Mouse (Mus musculus): Measurements from ENCODE around the gene Rims1.

Rims1 gene

GRCm38 (mm10) chr1:22353687-22354086 lies 452.1 kb downstream of the Rims1 start:
- DNase-seq (ENCODE audit: low spot score): no peak

- DNase-seq (ENCODE audit: low spot score): no peak
Measured at GRCm38 (mm10) chr1:22338914-22339313, 466.9 kb downstream of the Rims1 start.

- no peak for DNase-seq (ENCODE audit: low spot score)
Measured at GRCm38 (mm10) chr1:22320941-22321676, 484.7 kb downstream of the Rims1 start.

DNA sequence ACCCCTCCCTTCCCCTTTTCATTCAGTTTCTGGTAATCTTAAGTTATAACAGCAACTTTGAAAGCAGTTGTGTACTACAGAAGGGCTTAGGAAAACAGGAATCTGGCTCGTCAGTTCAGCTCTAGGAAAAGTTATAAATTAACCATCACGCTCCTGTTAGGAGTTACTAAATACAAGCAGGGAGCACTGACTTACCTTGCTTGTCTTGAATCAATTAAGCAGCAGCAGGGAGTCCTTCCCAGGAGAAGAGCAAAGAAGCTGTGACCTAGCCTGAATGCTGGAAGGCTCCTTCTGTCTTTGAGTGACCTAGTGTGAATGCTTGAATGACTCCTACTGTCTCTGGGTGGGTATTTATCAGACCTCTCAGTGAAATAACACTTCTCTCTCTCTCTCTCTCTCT lies 490.3 kb downstream of the Rims1 start:
- no peak for DNase-seq (ENCODE audit: low spot score)

DNA sequence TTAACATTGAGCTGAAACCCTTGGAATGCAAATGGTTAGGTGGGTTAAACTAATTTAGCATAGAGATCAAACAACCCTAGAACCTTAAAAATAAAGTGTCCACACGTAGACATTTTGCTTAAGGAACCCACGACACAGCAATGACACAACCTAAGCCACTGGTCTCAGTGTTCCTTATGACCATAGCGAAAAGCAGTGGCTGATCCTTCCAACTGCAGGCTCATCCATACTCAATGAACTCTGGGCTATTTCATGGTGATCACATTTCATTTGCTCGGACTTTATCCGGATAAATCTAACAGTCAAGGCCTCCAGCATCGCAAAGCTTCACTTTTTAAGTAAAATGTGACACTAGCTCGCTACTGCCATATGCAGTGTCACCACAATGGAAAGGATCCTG lies 494.3 kb downstream of the Rims1 start:
- no peak for DNase-seq (ENCODE audit: low spot score)

DNA sequence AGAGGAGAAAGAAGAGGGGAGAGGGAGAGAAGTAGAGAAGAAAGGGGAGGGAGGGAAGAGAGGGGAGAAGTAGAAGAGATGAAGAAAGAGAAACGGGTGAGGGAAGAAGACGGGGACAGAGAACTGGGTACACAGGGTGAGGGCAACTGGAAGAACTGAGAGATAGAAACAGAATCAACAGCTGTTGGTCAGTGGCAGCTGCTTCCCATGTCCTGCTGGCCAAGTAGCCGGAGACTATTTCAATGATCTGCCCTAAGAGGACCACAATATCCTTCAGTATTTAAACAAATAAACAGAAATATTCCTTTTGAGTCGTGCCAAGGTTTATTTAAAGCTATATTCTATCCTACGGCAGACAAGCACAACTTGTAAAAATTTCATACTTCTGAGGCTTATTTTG lies 499.3 kb downstream of the Rims1 start:
- no peak for DNase-seq (ENCODE audit: low spot score)

GRCm38 (mm10) chr1:22305932-22306331 lies 499.9 kb downstream of the Rims1 start:
- DNase-seq (ENCODE audit: low spot score): no peak

DNA sequence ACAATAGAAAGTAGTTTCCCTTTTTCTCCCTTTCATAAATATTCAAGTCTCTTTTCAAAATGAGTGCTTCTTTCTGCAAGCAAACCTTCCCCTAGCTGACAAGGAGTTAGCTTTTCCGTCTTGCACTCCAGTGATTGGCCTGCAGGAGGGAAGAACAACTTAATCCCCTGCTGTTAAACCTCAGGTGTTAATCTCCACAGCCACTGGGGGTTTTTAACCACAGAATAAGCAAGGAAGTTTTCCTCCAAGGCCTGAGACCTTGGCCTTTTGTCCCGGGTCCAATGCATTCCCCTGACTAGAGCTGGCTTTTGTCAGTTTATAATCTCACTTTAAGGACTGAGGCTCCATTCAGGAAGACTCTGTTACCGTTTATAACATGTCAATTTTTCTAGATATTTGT lies 511.8 kb downstream of the Rims1 start:
- no peak for DNase-seq (ENCODE audit: low spot score)

GRCm38 (mm10) chr1:22293310-22293709 lies 512.5 kb downstream of the Rims1 start:
- no peak for DNase-seq (ENCODE audit: low spot score)

- no peak for DNase-seq (ENCODE audit: low spot score)
Measured at GRCm38 (mm10) chr1:22286807-22287206, 519.0 kb downstream of the Rims1 start.

DNA sequence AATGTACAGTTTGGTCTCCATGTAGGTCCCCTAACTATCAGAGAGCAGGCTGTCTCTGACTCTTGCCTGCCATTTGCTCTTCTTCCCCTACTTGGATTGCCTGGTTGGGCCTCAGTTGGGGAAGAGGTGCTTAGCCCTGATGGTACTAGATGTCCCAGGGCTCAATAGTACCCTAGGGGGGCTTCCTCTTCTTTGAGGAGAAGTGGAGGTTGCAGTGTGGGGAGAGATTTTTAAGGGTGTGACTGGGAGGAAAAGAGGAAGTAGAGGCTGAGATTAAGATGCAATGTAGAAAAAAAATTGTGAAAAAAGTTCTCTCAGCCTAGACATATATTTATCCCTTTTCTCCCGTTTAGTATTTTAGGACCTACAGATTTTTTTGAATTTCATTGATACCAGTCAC lies 525.8 kb downstream of the Rims1 start:
- no peak for DNase-seq (ENCODE audit: low spot score)

- DNase-seq (ENCODE audit: low spot score): no peak
Measured at GRCm38 (mm10) chr1:22274081-22274480, 531.7 kb downstream of the Rims1 start.

DNA sequence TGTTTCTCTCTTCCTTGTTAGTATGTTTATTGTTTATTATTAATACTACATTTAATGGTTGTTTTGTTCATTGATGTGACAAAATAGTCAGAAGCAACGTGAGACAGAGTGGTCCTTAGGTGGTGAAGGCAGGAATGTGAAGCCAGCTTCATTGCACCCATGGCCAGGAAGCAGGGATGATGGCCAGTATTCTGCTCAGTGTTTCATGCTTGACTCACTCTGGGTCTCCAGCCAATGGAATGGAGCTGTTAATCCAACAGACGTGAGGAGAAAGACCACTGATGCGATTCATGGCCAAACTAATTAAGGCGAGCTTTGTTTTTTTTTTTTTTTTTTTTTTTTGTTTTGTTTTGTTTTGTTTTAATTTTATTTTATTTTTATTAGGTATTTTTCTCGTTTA lies 535.7 kb downstream of the Rims1 start:
- no peak for DNase-seq (ENCODE audit: low spot score)

DNA sequence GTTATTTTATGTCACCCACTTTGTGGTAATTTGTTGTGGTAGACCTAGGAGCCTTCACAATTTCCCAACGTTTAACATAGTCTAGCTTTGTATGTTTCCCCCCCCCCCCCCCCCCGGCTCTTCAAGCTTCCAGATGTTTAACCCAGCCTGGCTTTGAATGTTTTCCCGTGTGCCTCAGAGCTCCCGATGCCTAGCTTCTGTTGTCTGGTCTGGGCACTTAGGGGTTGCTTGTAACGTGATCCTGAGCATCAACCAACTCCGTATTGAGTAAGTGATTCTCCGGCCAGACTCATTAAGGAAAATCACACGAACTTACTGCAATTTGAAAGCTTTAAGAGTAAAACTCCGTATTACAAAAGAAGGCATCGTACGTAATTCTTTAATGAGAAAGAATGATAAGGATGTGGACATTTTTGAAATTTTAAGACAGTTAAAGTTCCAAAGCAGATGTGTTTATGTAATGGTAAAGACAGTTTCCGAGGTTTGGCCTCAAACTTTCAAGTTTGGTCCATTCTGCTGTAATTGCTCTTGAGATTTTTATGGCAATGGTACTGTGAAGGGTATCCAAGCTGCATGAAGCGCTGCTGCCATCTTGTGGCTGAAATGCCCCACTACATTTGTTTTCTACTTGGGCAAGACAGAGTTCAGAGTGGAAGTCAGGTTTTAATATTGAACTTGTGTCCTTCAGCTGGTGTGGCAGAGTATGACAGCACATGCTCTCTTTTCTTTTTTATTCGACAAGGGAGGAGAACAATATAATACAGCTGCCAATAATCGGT lies 537.0 kb downstream of the Rims1 start:
- peak; percentile 76 for DNase-seq (ENCODE audit: low spot score)

DNA sequence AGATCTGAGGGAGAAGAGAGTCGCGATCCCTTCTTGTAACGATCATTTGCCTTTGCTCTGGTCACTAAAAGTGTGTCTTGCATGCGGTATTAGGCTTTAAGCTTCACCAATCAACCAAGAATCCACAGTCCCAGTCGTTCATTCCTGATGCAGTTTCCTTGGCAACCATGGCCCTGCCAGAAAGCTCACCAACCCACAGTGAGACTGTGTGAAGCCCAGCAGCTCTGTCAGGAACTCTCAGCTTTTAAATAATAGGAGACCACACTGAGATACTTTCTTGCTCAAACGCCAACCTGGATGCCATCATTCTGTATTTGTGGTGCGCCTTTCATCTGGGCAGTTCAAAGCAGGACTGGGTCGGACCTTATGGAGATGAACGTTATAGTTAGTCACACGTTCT lies 539.3 kb downstream of the Rims1 start:
- DNase-seq (ENCODE audit: low spot score): no peak

DNA sequence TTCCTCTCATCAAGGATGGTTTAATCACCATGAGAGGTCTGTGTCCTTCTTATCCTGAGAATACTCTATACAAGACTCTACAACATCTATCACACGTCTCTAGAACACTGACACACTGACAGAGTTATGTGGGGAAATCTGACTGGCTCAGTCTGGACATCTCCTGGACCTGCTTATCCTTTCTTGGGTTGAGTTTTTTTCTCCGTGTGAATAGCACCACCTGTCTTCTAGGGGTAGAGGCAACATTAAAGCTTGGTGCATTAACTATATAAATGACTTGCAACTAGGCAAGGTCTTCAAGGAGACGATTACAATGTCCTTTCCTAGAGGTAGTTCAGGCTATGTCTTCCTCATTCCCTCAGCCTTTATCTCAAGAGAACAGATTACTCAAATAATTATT lies 540.3 kb downstream of the Rims1 start:
- DNase-seq (ENCODE audit: low spot score): no peak

DNA sequence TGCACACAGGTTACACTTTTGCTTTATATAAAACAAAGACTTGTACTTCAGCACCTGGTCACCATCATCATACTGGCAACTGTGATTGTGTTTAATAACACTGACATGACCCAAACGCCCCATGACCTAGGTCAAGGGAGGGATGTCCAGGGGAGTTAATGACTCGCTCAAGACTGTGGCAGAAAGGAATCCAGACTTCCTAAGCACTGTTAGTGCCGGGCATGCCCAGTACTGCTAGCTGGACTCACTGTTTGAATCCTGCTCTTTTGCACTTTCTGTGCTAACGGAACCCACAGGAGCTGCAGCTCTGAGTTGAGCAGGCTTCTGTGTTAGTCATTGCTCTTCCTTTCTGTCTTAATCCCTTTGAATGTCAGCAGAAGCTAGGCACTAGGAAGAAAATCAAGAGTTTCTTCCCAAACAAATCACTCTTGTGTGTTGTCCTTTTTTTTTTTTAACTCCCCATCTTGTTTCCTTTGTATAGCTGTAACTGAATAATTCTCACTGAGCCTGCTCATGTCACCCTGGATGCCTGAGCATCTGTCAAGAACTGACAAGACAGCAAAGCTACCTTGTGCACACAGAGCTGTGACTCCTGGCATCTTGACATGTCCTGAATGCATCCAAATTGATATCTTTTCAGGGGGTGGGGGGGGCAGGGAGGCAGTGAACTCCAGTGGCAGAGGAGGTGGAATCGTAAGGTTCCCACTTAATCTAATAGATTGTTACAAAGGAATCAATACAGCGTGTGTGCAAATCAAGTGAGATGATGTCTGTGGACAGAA lies 543.4 kb downstream of the Rims1 start:
- DNase-seq (ENCODE audit: low spot score): no peak

DNA sequence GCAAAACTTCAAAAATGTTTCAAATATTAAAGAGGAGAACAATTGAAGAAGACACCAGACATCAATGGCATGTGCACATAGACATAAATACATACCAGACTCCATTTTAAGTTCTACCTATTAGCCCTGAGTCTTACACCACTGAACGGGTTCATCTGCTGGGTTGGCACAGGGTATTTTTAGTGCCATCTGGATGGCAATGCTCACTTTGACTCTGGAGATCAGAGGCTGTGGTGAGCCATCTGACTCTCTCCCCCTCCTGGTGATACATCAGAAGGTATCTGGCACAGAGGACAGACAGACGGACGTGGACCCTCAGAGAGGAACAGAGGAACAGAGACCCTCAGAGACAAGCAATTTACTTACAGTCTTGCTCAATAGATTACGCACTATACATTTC lies 544.1 kb downstream of the Rims1 start:
- DNase-seq (ENCODE audit: low spot score): no peak

DNA sequence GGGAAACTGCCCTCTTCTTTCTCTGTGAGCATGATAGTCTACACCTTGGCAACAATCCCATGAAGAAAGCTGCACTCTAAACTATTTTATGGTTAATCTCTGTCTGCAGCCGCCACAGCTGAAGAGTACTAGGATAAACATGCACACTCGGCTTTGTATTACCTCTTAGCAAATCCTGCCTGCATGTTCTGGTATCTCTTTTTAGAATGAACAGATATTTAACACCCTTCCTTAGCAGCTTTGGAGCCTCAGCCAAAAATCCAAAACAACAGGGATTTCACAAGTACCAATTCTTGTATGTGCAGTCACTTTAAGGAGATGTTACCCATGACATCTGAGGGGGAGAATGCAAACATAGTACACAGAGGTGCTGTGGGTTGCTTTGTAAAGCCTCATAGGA lies 545.5 kb downstream of the Rims1 start:
- DNase-seq (ENCODE audit: low spot score): no peak

DNA sequence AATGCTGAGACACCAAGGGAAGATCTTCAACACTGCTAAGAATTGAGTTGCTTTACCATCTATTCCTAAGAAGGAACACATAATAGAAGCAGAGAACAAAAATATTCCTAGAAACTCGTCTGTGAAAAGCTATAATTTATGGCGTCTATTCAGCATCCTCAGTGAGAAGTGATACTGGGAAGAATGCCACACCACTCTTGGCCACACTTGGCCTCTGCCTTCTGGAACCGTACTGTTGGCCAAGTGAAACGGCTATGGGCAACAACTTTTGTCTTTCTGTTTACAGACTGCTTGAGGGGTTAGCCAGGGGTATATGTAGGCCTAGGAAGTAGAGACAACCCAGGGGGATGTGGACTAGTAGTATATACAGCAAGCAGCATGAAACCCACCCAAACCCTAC lies 547.4 kb downstream of the Rims1 start:
- DNase-seq (ENCODE audit: low spot score): no peak

GRCm38 (mm10) chr1:22254278-22254677 lies 551.5 kb downstream of the Rims1 start:
- DNase-seq (ENCODE audit: low spot score): no peak

GRCm38 (mm10) chr1:22252873-22253272 lies 552.9 kb downstream of the Rims1 start:
- DNase-seq (ENCODE audit: low spot score): no peak

GRCm38 (mm10) chr1:22248898-22249386 lies 556.9 kb downstream of the Rims1 start:
- DNase-seq (ENCODE audit: low spot score): no peak

Data from urinary bladder, postnatal 14 days (tissue).